Mouse (Mus musculus): ENCODE results near the gene Syt1.

GRCm38 (mm10) chr10:108636086-108636485 lies 374.7 kb downstream of the Syt1 start:
- TF ChIP-seq POLR2A (IDR thresholded peaks at IDR 0.05; ENCODE audit: insufficient read depth, low read depth, low read length) (no peak), CTCF (IDR thresholded peaks at IDR 0.05) (no peak)
